Mouse (Mus musculus) kidney, adult 9 months (tissue): Measurements from ENCODE around the gene Pgk2.
"Not testable (repeated sequence)": the region's sequence is repeated elsewhere in the genome, so short reads cannot be mapped to it uniquely, and the experiment has no call there.

Source experiments
- DNase-seq: peaks from one replicate; pipeline ENCODE4 v3.0.0; 2022

Pgk2 gene

DNA sequence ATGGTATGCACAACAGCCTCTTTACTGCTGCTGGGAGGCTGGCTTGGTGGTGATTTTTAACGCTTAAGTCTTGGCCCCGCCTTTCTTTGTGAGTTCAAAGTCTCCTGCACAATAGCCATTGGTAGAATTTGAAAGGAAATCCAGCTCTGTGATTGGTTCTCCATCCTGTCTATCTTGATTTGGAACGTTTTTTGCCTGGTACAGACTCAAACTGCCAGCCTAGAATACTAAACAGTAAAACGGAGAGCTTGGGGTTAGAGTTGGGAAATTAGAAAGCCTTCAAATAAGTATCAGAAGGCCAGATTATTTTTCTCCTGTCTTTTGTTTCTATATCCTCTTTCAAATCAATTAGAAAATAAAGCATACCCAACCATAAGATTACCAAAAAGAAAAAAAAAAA lies at the start of gene Pgk2:
Gene Pgk2, minus strand, starts transcription at position 101 of the 400 bp plus-strand sequence.
- no peak for DNase-seq

DNA sequence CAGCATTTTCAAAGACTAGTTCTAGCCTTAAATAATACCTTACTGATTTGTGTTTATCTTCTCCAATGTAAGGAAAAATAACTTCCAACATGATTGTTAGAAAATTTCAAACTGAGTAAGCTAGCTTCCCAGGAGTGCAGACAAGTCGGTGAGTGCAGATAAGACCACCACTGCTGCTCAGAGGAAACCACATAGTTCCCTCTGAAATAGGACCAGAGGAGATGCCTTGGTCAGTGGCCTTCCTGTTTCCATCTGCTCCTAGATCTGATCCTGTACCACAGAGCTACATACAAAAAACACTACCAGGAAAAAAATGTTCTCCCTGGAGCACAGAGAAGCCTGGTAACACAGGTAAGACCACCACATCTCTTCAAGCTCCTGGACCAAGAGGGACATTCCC lies 44.0 kb upstream of the Pgk2 start:
- DNase-seq: no peak

GRCm38 (mm10) chr17:40242135-40242534 lies 33.7 kb upstream of the Pgk2 start, which contains the start of gene Crisp3:
Gene Crisp3, minus strand, starts transcription at chr17:40242288.
- no peak for DNase-seq

- DNase-seq: peak; percentile 2
Measured at GRCm38 (mm10) chr17:40201803-40202202, 6.6 kb downstream of the Pgk2 start.

- not testable (repeated sequence) for DNase-seq
Measured at GRCm38 (mm10) chr17:40190192-40190591, 18.2 kb downstream of the Pgk2 start.

DNA sequence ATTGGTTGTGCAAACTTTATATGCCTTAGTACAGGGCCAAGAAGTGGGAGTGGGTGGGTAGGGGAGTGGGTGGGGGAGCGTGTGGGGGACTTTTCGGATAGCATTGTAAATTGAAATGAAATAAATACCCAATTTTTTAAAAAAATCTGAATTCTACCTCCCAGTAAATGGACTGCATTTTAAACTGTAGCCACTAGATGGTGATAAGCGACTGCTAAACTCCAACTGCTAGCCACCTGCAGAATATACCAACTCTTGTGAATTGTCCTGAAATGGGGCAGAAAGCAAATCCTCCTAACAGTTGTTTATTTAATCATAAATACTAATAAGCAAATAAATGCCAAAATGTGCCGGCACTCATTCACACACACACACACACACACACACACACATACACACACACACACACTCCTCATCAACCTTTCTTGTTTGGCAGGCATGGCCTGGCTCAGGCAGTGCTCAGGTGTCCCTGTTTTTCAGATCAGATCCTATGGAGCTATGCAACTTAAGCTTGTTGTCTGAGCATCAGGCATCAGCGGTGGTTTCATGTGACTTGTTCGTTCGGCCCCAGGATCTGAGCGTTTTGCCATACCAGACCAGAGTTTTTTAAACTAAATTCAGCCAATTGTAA lies 50.6 kb downstream of the Pgk2 start:
- not testable (repeated sequence) for DNase-seq
